Mouse (Mus musculus) bone marrow macrophage, adult 2 months (primary cell): ENCODE results near the gene P2rx5.

Source experiments
- CTCF ChIP-seq: IDR thresholded peaks from 2 replicates; pipeline ENCODE4 v1.5.1; 2012; ENCODE audit warnings: low read depth, mild to moderate bottlenecking, low read length, moderate library complexity
- POLR2A ChIP-seq: IDR thresholded peaks from 2 replicates; pipeline ENCODE4 v1.6.1; 2012; ENCODE audit warnings: mild to moderate bottlenecking, low read depth, low read length, borderline replicate concordance

DNA sequence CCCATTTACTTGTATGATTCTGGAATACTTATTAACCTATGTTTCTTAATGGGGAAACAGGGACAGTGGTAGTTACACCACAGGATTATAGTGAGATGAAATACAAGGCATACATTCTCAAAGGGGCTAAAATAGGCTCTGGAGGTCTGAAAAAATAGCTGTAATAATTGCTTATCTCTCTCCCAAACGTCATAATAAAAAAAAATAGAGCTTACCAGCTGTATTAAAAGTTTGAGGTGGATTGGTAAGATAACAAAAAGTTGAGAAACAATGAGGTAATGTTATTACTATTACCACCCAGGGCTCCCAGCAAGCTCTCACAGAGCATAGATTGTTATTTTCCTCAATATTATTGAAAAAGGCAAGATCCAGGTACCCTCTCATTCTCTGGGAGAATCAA lies 38.0 kb downstream of the P2rx5 start:
- TF ChIP-seq POLR2A (no peak), CTCF (no peak)
